Mouse (Mus musculus) bone marrow, adult 2 months (tissue): ENCODE results near the gene 4833439L19Rik.

Experiments used
- CTCF ChIP-seq: fragments of 200-500 bp; IDR thresholded peaks from 2 replicates; pipeline ENCODE4 v1.5.1; 2011; ENCODE audit warnings: low read length, control low read depth; ENCODE audit not compliant: control insufficient read depth, insufficient read depth
- POLR2A ChIP-seq: fragments of 200-500 bp; IDR thresholded peaks from 2 replicates; pipeline ENCODE4 v1.6.1; 2011; ENCODE audit warnings: low read depth, mild to moderate bottlenecking, control low read depth, low read length, borderline replicate concordance; ENCODE audit not compliant: control insufficient read depth

DNA sequence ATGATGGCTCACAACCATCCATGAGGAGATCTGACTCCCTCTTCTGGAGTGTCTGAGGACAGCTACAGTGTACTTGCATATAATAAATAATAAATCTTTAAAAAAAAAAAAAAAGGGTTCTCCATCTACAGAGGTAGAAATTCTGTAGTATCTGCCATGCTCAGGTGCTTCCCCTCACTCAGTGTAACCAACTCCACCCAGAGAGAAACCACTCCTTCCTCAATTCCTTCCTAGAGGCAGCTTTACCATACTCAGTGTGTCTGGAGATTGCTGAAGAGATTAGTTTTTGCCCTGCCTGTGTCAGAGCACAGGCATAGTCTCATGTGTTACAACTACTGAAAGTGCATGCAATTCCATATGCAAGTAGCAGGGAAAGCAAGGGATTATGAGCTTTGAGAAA, 33.1 kb downstream of the 4833439L19Rik start:
- TF ChIP-seq POLR2A (no peak), CTCF (no peak)
